Mouse (Mus musculus) right cerebral cortex, adult 18-20 months (tissue): ENCODE data around the gene Pld5.
"Not testable (repeated sequence)": the region's sequence is repeated elsewhere in the genome, so short reads cannot be mapped to it uniquely, and the experiment has no call there.

ENCODE experiments used
- DNase-seq: peaks from one replicate; pipeline ENCODE4 v3.0.0; 2022; ENCODE audit warnings: mixed read lengths

The Pld5 gene

DNA sequence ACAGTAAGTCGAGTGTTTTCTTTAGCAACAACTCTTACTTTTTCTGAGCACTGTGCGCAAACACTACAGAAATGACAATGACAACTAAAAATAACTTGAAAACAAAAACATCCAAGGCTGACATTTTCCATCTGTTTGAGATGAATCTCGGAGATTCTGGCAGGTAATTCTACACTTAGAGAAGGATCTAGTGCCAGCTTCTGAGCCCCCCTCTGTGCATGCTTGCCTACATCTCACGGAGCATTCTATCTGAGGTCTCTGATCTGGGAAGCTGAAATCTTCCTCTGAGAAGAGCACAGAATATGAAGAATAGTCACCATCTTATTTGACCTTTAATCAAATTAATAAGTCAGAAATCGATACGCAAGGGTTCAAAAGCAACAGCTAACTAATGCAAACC lies 240.4 kb downstream of the Pld5 start:
- DNase-seq, result no peak

DNA sequence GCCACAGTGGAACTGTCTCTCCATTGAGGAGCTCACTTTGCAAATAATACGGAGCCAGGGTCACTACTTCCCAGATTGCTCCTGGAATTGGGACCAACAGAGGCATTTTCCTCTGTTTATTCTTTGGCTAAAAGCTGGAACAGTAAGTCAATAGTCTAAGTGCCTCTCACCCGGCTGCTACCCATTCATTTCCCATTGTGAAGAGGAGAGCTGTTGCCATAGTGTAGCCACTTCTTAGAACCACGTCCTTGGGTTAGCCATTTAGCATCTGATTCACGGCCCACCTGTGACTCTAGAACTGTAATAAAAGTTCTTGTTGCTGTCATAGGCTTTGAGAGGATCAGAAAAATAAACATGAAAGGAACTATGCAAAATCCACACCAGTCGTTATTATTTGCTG lies 241.4 kb downstream of the Pld5 start:
- no peak for DNase-seq

DNA sequence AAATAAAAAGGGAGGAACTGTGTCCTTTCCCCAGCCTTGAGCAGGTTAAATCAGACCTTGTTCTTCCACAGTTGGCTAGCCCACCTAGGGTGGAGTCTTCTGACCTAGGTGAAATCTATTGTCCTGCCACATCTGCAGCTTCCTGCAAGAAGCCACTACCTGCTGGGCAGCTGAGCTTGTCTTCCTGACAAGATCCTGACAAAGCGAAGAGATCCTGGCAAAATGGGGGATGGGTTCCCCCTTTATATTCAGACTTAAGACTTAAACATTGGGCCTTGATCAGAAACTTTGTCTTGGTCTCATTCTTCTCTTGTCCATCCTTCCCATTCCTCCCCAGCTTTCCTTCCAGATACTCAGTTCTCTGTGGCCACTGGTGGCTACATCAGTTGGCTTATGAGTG lies 246.0 kb downstream of the Pld5 start:
- DNase-seq, result no peak

GRCm38 (mm10) chr1:176028397-176028796 lies 246.7 kb downstream of the Pld5 start:
- no peak for DNase-seq

DNA sequence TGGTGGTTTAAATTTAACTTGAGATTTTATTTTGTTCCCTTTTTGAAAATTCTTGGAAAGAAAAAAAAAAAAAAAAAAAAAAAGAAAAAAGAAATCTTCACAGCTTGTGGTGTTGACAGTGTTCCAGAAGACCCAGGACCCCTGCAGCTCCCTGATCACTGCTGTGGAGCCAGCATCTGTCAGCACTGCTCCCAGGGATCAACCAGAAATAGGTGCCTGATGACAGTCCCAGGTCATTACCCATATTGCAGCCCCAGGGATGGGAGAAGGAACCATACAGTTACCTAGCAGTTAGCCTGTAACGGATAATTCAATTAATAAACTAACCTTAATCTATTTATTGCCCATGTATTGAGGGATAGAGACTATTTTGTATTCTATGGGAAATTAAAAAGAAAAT lies 250.6 kb downstream of the Pld5 start:
- no peak for DNase-seq

DNA sequence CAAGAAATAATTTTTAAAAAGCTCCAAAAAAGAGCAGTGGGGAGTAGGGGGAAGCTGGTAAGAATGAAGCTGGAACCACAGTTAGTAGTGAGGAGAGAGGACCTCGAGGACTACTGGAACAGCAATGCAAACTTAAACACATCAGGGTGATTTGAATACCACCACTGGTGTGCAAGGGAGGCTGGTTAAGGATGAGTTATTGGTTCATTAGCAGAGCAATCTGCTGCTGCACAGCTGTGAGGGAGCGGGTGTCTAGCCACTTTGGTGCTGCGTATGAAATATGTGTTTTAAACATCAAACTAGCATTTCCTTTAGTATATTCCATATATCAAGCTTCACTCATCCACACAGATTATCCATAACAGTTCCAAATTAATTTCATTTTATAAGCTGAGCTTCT lies 256.6 kb downstream of the Pld5 start:
- no peak for DNase-seq

- DNase-seq, result no peak
These were observed 259.0 kb downstream of the Pld5 start for GRCm38 (mm10) chr1:176016076-176016475.

- no peak for DNase-seq
These were observed 261.4 kb downstream of the Pld5 start for GRCm38 (mm10) chr1:176013497-176014268.

GRCm38 (mm10) chr1:176011535-176011934 lies 263.6 kb downstream of the Pld5 start:
- no peak for DNase-seq

DNA sequence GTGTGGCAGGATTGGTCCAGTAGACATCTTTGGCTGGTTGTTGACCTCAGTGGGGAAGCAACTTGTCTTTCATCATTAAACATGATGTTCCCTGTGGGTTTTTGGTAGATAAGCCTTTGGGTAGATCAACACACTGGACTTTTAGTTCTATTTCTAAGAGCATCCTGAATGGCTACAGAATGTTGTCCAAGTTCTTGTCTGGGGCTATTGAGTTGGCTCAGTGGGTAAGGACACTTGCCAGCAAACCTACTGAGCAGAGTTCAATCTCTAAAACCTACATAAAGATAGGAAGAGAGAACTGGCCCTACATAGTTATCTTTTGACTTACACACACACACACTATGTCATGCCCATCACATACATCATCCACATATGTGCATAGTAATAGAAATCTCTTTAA lies 264.0 kb downstream of the Pld5 start:
- no peak for DNase-seq

DNA sequence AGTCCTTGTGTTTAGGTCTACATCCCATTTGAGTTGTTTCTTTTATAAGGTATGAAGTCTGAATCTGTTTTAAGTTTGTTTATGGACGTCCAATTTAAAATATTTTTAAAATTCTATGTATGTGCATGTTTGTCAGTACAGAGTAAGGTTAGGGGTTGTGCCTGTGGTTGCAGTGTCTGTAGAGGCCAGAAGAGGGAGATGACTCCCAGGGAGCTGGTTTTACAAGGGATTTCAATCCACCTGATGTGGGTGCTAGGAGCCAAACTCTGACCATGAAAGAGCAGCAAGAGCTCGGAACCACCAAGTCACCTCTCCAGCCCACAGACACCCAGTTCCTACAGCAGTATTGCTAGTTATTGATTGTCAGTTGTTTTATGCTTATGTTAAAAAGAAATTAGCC lies 266.7 kb downstream of the Pld5 start:
- no peak for DNase-seq

DNA sequence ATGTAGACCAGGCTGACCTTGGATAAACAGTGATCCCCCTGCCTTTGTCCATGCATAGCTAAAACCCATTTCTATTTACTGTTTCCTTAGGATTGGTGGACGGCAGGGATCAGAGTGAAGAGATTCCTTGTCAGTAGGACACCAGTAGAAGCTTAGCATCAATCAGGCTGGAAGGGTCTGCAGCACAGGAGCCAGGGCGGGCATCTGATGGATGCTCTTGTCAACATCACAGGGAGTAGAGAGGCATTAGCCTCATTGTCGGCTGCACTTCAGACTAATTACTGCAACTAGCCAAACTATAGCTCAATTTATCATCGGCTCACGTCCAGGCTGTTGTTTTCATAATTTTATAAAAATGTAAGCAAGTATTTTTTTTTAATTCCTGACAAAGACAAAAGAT lies 274.5 kb downstream of the Pld5 start:
- DNase-seq, result no peak

- no peak for DNase-seq
These were observed 277.9 kb downstream of the Pld5 start for GRCm38 (mm10) chr1:175997076-175997651.

DNA sequence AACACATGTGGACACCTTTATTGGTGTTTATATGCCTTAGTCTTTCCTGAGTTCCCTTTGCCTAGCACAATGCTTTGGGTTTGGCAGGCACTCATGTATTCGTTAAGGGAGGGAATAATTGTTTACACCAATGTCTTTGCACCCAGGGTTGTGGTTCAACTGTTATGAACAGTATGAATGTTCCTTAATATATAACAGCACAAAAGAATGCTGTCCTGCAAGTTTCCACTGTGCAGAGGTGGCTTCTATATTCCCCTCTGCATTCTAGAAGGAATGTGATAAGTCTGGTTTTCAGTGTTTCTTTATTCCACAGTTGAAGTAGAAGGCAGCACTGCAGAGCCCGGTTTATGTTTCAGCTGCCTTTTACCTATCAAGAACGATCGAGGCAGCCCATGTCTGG lies 286.2 kb downstream of the Pld5 start:
- no peak for DNase-seq

GRCm38 (mm10) chr1:175988448-175988847 lies 286.7 kb downstream of the Pld5 start:
- DNase-seq, result no peak

GRCm38 (mm10) chr1:175979014-175979413 lies 296.1 kb downstream of the Pld5 start, which contains the start of gene Rbm8a2:
Gene Rbm8a2, minus strand, starts transcription at chr1:175979114.
- not testable (repeated sequence) for DNase-seq

DNA sequence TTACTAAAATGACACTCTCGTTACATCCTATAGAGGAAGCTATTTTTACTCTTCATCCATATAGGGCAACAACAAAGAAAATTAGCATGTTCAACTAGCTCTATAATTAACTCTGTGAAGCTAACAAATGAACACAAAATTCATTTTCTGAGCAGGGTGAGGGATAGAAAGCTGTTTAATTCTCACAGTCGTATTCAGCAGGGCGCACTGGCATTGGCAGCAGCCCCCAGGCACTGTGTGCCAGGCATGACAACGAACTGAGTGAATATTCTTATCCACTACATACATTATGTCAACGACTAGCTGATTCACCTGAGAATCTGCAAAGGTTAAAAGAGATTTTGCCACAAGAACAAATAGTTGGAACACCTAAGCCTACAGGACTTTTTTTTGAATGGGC lies 304.4 kb downstream of the Pld5 start:
- DNase-seq, result no peak

- no peak for DNase-seq
These were observed 307.9 kb downstream of the Pld5 start for GRCm38 (mm10) chr1:175967004-175967745.

GRCm38 (mm10) chr1:175961786-175962185 lies 313.3 kb downstream of the Pld5 start:
- no peak for DNase-seq

- no peak for DNase-seq
These were observed 324.3 kb downstream of the Pld5 start for GRCm38 (mm10) chr1:175950851-175951250.

DNA sequence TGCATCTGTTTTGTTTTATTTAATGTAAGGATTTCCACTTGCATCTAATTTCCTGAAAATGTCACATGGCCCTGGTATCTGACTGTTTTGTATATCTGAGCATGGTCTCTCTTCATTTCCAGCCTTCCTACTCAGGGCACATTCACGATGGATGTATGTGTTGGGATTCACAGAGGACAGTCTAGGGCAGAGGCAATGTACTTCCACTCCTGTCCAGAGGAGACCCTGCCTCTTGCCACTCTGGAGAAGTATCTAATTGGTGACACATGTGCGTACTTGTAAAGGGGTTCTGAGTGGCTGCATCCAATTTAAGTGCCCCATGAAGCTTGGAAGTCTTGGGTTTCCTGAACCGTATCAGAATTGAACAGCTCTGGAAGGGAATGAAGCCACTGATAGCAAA lies 324.7 kb downstream of the Pld5 start:
- DNase-seq, result no peak

- no peak for DNase-seq
These were observed 328.3 kb downstream of the Pld5 start for GRCm38 (mm10) chr1:175946718-175947315.

DNA sequence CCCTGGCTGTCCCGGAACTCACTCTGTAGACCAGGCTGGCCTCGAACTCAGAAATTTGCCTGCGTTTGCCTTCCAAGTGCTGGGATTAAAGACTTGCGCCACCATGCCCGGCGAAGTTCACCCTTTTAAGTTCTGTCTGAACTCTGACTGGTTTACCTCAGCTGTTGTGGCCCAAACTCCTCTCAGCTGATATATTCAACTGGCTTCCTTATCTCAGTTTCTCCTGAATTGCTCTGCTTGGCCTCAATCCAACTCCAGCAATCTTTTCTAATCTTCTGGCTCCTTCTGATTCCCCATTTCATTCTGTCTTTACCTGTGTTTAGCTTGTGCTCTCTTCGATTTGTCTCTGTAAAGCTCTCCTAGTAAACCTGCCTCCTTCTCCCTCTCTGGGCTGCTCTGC lies 331.9 kb downstream of the Pld5 start:
- no peak for DNase-seq

- DNase-seq, result no peak
These were observed 336.4 kb downstream of the Pld5 start for GRCm38 (mm10) chr1:175938731-175939130.
